Mouse (Mus musculus): ENCODE data around the gene Smap1. TPM values are rescaled to one million over a fixed set of nuclear protein-coding genes. Genes with fewer than 3 reads are reported as not detected.

Smap1 gene
- polyA plus RNA-seq, 1 experiment = 123 TPM

- no peak overlapping the region for H3K27ac ChIP-seq (ENCODE audit: insufficient read depth, low read length)
- H3K4me1 ChIP-seq (ENCODE audit: control insufficient read depth, insufficient read depth, low read length) = 0 out of 2 replicates have a peak, but pooled peaks cover 2% of the 10 kb centered on the region
- no peak overlapping the region for H3K4me3 ChIP-seq (ENCODE audit: insufficient read depth, low read length)
- TF ChIP-seq CTCF (IDR thresholded peaks at IDR 0.05; ENCODE audit: borderline replicate concordance, insufficient read depth, low read length) (no peak), POLR2A (IDR thresholded peaks at IDR 0.05; ENCODE audit: low read depth, low read length) (no peak)
Measured at GRCm38 (mm10) chr1:23892072-23892471, 30.0 kb downstream of the Smap1 start.

- TF ChIP-seq POLR2A (IDR thresholded peaks at IDR 0.05; ENCODE audit: low read depth, low read length) (no peak), CTCF (IDR thresholded peaks at IDR 0.05; ENCODE audit: borderline replicate concordance, insufficient read depth, low read length) (no peak)
- H3K27ac ChIP-seq (ENCODE audit: insufficient read depth, low read length) = no peak overlapping the region
- no peaks in the 10 kb centered on the region for H3K4me1 ChIP-seq (ENCODE audit: control insufficient read depth, insufficient read depth, low read length)
- no peak overlapping the region for H3K4me3 ChIP-seq (ENCODE audit: insufficient read depth, low read length)
Measured at GRCm38 (mm10) chr1:23884914-23885313, 37.2 kb downstream of the Smap1 start.

GRCm38 (mm10) chr1:23884087-23884668 is 37.9 kb downstream of the Smap1 start:
- TF ChIP-seq POLR2A (IDR thresholded peaks at IDR 0.05; ENCODE audit: low read depth, low read length) = no peak
- TF ChIP-seq CTCF (IDR thresholded peaks at IDR 0.05; ENCODE audit: borderline replicate concordance, insufficient read depth, low read length) = no peak
- Histone ChIP-seq H3K4me1 (ENCODE audit: control insufficient read depth, insufficient read depth, low read length) (no peaks in the 10 kb centered on the region), H3K4me3 (ENCODE audit: insufficient read depth, low read length) (no peak overlapping the region), H3K27ac (ENCODE audit: insufficient read depth, low read length) (no peak overlapping the region)

- TF ChIP-seq POLR2A (IDR thresholded peaks at IDR 0.05; ENCODE audit: low read depth, low read length) (no peak), CTCF (IDR thresholded peaks at IDR 0.05; ENCODE audit: borderline replicate concordance, insufficient read depth, low read length) (no peak)
- Histone ChIP-seq H3K4me3 (ENCODE audit: insufficient read depth, low read length) (no peak overlapping the region), H3K27ac (ENCODE audit: insufficient read depth, low read length) (no peak overlapping the region), H3K4me1 (ENCODE audit: control insufficient read depth, insufficient read depth, low read length) (no peaks in the 10 kb centered on the region)
Measured at GRCm38 (mm10) chr1:23882681-23883080, 39.4 kb downstream of the Smap1 start.

- TF ChIP-seq CTCF (IDR thresholded peaks at IDR 0.05; ENCODE audit: borderline replicate concordance, insufficient read depth, low read length) (no peak), POLR2A (IDR thresholded peaks at IDR 0.05; ENCODE audit: low read depth, low read length) (no peak)
- Histone ChIP-seq H3K4me3 (ENCODE audit: insufficient read depth, low read length) (no peak overlapping the region), H3K4me1 (ENCODE audit: control insufficient read depth, insufficient read depth, low read length) (no peaks in the 10 kb centered on the region), H3K27ac (ENCODE audit: insufficient read depth, low read length) (no peak overlapping the region)
Measured at GRCm38 (mm10) chr1:23872194-23872593, 49.9 kb downstream of the Smap1 start.

GRCm38 (mm10) chr1:23867350-23867862 is 54.7 kb downstream of the Smap1 start:
- H3K4me1 ChIP-seq (ENCODE audit: control insufficient read depth, insufficient read depth, low read length) = no peaks in the 10 kb centered on the region
- H3K4me3 ChIP-seq (ENCODE audit: insufficient read depth, low read length) = no peak overlapping the region

GRCm38 (mm10) chr1:23865566-23865965 is 56.6 kb downstream of the Smap1 start:
- Histone ChIP-seq H3K4me3 (ENCODE audit: insufficient read depth, low read length) (no peak overlapping the region), H3K27ac (ENCODE audit: insufficient read depth, low read length) (no peak overlapping the region), H3K4me1 (ENCODE audit: control insufficient read depth, insufficient read depth, low read length) (no peaks in the 10 kb centered on the region)
- TF ChIP-seq CTCF (IDR thresholded peaks at IDR 0.05; ENCODE audit: borderline replicate concordance, insufficient read depth, low read length) (no peak), POLR2A (IDR thresholded peaks at IDR 0.05; ENCODE audit: low read depth, low read length) (no peak)

More at GRCm38 (mm10) chr1:23867350-23867862, 54.7 kb downstream of the Smap1 start:
- H3K27ac ChIP-seq (ENCODE audit: insufficient read depth, low read length) = no peak overlapping the region
- TF ChIP-seq POLR2A (IDR thresholded peaks at IDR 0.05; ENCODE audit: low read depth, low read length) (no peak), CTCF (IDR thresholded peaks at IDR 0.05; ENCODE audit: borderline replicate concordance, insufficient read depth, low read length) (no peak)

GRCm38 (mm10) chr1:23860944-23861343 is 61.2 kb downstream of the Smap1 start:
- no peak for TF ChIP-seq POLR2A (IDR thresholded peaks at IDR 0.05; ENCODE audit: low read depth, low read length)
- TF ChIP-seq CTCF (IDR thresholded peaks at IDR 0.05; ENCODE audit: borderline replicate concordance, insufficient read depth, low read length) = no peak
- no peaks in the 10 kb centered on the region; the same call in 1 of the 2 replicates for H3K4me1 ChIP-seq (ENCODE audit: control insufficient read depth, insufficient read depth, low read length)
- H3K27ac ChIP-seq (ENCODE audit: insufficient read depth, low read length) = no peak overlapping the region
- no peak overlapping the region for H3K4me3 ChIP-seq (ENCODE audit: insufficient read depth, low read length)

GRCm38 (mm10) chr1:23855623-23856022 is 66.5 kb downstream of the Smap1 start:
- Histone ChIP-seq H3K4me1 (ENCODE audit: control insufficient read depth, insufficient read depth, low read length) (no peaks in the 10 kb centered on the region; the same call in 1 of the 2 replicates), H3K27ac (ENCODE audit: insufficient read depth, low read length) (no peak overlapping the region), H3K4me3 (ENCODE audit: insufficient read depth, low read length) (no peak overlapping the region)
- TF ChIP-seq CTCF (IDR thresholded peaks at IDR 0.05; ENCODE audit: borderline replicate concordance, insufficient read depth, low read length) (no peak), POLR2A (IDR thresholded peaks at IDR 0.05; ENCODE audit: low read depth, low read length) (no peak)

- no peak overlapping the region for H3K4me3 ChIP-seq (ENCODE audit: insufficient read depth, low read length)
- H3K27ac ChIP-seq (ENCODE audit: insufficient read depth, low read length) = no peak overlapping the region
- H3K4me1 ChIP-seq (ENCODE audit: control insufficient read depth, insufficient read depth, low read length) = no peaks in the 10 kb centered on the region
- TF ChIP-seq CTCF (IDR thresholded peaks at IDR 0.05; ENCODE audit: borderline replicate concordance, insufficient read depth, low read length) (no peak), POLR2A (IDR thresholded peaks at IDR 0.05; ENCODE audit: low read depth, low read length) (no peak)
Measured at GRCm38 (mm10) chr1:23846044-23846680, 76.0 kb downstream of the Smap1 start.
